Mouse (Mus musculus): ENCODE results near the gene Scgb1b3. TPM values are rescaled to one million over a fixed set of nuclear protein-coding genes. Genes with fewer than 3 reads are reported as not detected.

Gene Scgb1b3
- not detected for total RNA-seq (2021)
- long read RNA-seq, experiment 1, result 0 reads
- long read RNA-seq, experiment 2, result 0 reads

DNA sequence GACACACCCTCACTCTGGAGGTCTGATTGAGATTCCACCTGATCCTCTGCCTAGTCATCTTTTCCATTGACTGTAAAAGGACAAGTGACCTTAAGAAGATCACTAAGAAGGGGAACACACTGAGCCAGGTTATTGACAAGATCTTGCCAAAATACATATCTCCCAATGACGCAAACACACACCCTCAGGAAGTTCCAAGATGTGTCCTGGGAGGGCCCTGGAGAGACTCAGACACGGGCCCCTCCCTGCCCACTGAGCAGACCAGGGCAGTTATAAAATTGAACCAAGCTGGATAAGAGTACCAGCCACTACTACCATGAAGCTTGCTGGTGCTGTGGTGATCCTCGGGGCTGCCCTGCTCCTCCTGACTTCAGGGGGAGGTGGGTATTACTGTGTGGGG lies at the start of gene Scgb1b3:
Gene Scgb1b3 (plus strand): TSS at position 301 of the 400 bp plus-strand sequence.
- no peak for DNase-seq (ENCODE audit: low spot score)

GRCm38 (mm10) chr7:31362022-31362560 lies 13.3 kb upstream of the Scgb1b3 start, which contains the start of gene Scgb2b3:
TSS of gene Scgb2b3 (minus strand) at chr7:31362072.
- DNase-seq (ENCODE audit: low spot score), result no peak

Other genes with a start within 250 kb of the Scgb1b3 start
- 100 to 1,000 TPM; 924 to 953 TPM for gene Scn1b, start 248.6 kb upstream of the Scgb1b3 start, total RNA-seq (2021)
- 10 to 100 TPM; 35.7 to 37.1 TPM for gene Gramd1a, start 219.7 kb upstream of the Scgb1b3 start, total RNA-seq (2021)
- not detected for gene Scgb2b2, start 85.1 kb upstream of the Scgb1b3 start, total RNA-seq (2021)
- not detected for gene Scgb1b2, start 83.8 kb upstream of the Scgb1b3 start, total RNA-seq (2021)
- not detected for gene Scgb2b3, start 13.5 kb upstream of the Scgb1b3 start, total RNA-seq (2021)